Mouse (Mus musculus) testis, adult 2 months (tissue): ENCODE measurements around the gene Fndc1.

Source experiments
- CTCF ChIP-seq: fragments of 200-500 bp; IDR thresholded peaks from 2 replicates; pipeline ENCODE4 v1.5.1; 2012; ENCODE audit warnings: low read depth, mild to moderate bottlenecking, inconsistent platforms, low read length, moderate library complexity; ENCODE audit not compliant: control insufficient read depth, insufficient read depth, insufficient replicate concordance
- POLR2A ChIP-seq: fragments of 200-500 bp; IDR thresholded peaks from 2 replicates; pipeline ENCODE4 v1.6.1; 2012; ENCODE audit warnings: low read depth, mild to moderate bottlenecking, inconsistent platforms, low read length, moderate library complexity; ENCODE audit not compliant: control insufficient read depth

DNA sequence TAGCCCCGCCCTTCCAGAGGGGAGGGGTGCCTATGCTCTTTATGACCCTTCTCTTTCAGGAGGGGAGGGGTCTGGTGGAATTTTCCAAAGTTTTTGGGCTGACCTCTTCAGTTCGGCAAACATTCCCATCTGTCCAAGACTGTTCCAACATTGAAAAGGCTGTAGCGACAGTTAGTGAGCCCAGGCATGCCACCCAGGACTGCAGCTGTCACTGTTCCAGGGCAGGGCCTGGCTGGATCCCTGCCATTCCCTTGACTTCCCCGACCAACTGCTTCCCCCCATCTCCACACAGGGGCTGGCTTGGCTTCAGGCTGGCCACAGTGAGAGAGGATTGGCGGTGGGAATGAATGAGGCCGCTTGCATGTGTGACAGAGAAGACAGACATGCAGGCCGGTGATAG lies 46.3 kb upstream of the Fndc1 start:
- TF ChIP-seq POLR2A: no peak
- TF ChIP-seq CTCF: no peak
